Mouse (Mus musculus): ENCODE measurements around the gene 6030458C11Rik.

- TF ChIP-seq CTCF (IDR thresholded peaks at IDR 0.05; ENCODE audit: borderline replicate concordance, extremely low read depth, insufficient read depth, insufficient read length) (no peak), POLR2A (IDR thresholded peaks at IDR 0.05; ENCODE audit: borderline replicate concordance, extremely low read depth, insufficient read depth, insufficient read length, poor library complexity, severe bottlenecking) (no peak)
These were observed 62.1 kb downstream of the 6030458C11Rik start for GRCm38 (mm10) chr15:12762258-12762913.
